Mouse (Mus musculus) retina, postnatal 7 days (tissue): ENCODE measurements around the gene Psmd7.
"Not testable (repeated sequence)": the region's sequence is repeated elsewhere in the genome, so short reads cannot be mapped to it uniquely, and the experiment has no call there.

Experiments used
- DNase-seq: peaks from one replicate; pipeline ENCODE4 v3.0.0-alpha.2; 2012; ENCODE audit warnings: low read depth, low spot score

Psmd7 gene

GRCm38 (mm10) chr8:107587995-107588780 is at the start of gene Psmd7:
Gene Psmd7 (minus strand): TSS chr8:107588464.
- DNase-seq = peak; percentile 92

- no peak for DNase-seq
Observed at GRCm38 (mm10) chr8:107633734-107634133, 45.5 kb upstream of the Psmd7 start.

- no peak for DNase-seq
Observed at GRCm38 (mm10) chr8:107629701-107630100, 41.4 kb upstream of the Psmd7 start.

- no peak for DNase-seq
Observed at GRCm38 (mm10) chr8:107628501-107629149, 40.4 kb upstream of the Psmd7 start.

GRCm38 (mm10) chr8:107627881-107628280 is 39.6 kb upstream of the Psmd7 start:
- DNase-seq = no peak

GRCm38 (mm10) chr8:107624301-107624700 is 36.0 kb upstream of the Psmd7 start:
- not testable (repeated sequence) for DNase-seq

GRCm38 (mm10) chr8:107621930-107622623 is 33.8 kb upstream of the Psmd7 start:
- DNase-seq = no peak

- DNase-seq = no peak
Observed at GRCm38 (mm10) chr8:107621136-107621535, 32.9 kb upstream of the Psmd7 start.

GRCm38 (mm10) chr8:107618499-107618898 is 30.2 kb upstream of the Psmd7 start:
- no peak for DNase-seq

- no peak for DNase-seq
Observed at GRCm38 (mm10) chr8:107613411-107613810, 25.1 kb upstream of the Psmd7 start.

- no peak for DNase-seq
Observed at GRCm38 (mm10) chr8:107610845-107611244, 22.6 kb upstream of the Psmd7 start.

GRCm38 (mm10) chr8:107608751-107609150 is 20.5 kb upstream of the Psmd7 start:
- DNase-seq = no peak

- peak; percentile 43 for DNase-seq
Observed at GRCm38 (mm10) chr8:107603026-107603425, 14.8 kb upstream of the Psmd7 start.

- no peak for DNase-seq
Observed at GRCm38 (mm10) chr8:107599691-107600090, 11.4 kb upstream of the Psmd7 start.

GRCm38 (mm10) chr8:107597731-107598130 is 9.5 kb upstream of the Psmd7 start:
- DNase-seq = no peak

- DNase-seq = no peak
Observed at GRCm38 (mm10) chr8:107594817-107595216, 6.6 kb upstream of the Psmd7 start.

- no peak for DNase-seq
Observed at GRCm38 (mm10) chr8:107593967-107594729, 5.9 kb upstream of the Psmd7 start.

GRCm38 (mm10) chr8:107587429-107587994 is 752 bp downstream of the Psmd7 start:
- no peak for DNase-seq

GRCm38 (mm10) chr8:107582136-107582535 is 6.1 kb downstream of the Psmd7 start:
- no peak for DNase-seq

GRCm38 (mm10) chr8:107581536-107581935 is 6.7 kb downstream of the Psmd7 start:
- DNase-seq = no peak

- DNase-seq = no peak
Observed at GRCm38 (mm10) chr8:107580879-107581278, 7.4 kb downstream of the Psmd7 start.
